Mouse (Mus musculus) left cerebral cortex, postnatal 10 days (tissue): ENCODE data around the gene Nfkb1. TPM values are rescaled to one million over a fixed set of nuclear protein-coding genes. Genes with fewer than 3 reads are reported as not detected.

Experiments used
- DNase-seq, 2 experiments: peaks; one replicate each; pipeline ENCODE4 v3.0.0; 2021 to 2022; ENCODE audit warnings: low spot score in 2 of 2, mixed read lengths in 1 of 2; ENCODE audit errors: extremely low spot score in 1 of 2
- intact Hi-C: fragments of 180-260 bp; cut with DNase I; formaldehyde crosslinking; loops from one replicate; pipeline ENCODE4 v1.15.1; 2025
- total RNA-seq, 2 experiments: library from RNA; stranded (reverse); gene quantifications; 2 replicates each; pipeline ENCODE4 v1.2.3; 2021

Gene Nfkb1
- total RNA-seq, 2 experiments from 2014 or later, result 16.9 to 18.3 TPM

GRCm38 (mm10) chr3:135578588-135579140, 112.7 kb downstream of the Nfkb1 start:
- intact Hi-C loops, result no loop called here
- no peak for DNase-seq

GRCm38 (mm10) chr3:135575126-135575525, 116.2 kb downstream of the Nfkb1 start:
- intact Hi-C loops, result no loop called here
- no peak for DNase-seq

- intact Hi-C loops, result no loop called here
- no peak for DNase-seq
Measured at GRCm38 (mm10) chr3:135573051-135573450, 118.3 kb downstream of the Nfkb1 start.

GRCm38 (mm10) chr3:135571540-135571939, 119.8 kb downstream of the Nfkb1 start:
- intact Hi-C loops, result no loop called here
- DNase-seq, result no peak

GRCm38 (mm10) chr3:135568633-135569032, 122.7 kb downstream of the Nfkb1 start:
- DNase-seq, result no peak
- intact Hi-C loops, result no loop called here

GRCm38 (mm10) chr3:135567888-135568287, 123.5 kb downstream of the Nfkb1 start:
- DNase-seq, result no peak
- intact Hi-C loops, result no loop called here

- no peak for DNase-seq
- intact Hi-C loops, result no loop called here
Measured at GRCm38 (mm10) chr3:135565306-135565705, 126.0 kb downstream of the Nfkb1 start.

- DNase-seq, result no peak
- intact Hi-C loops, result no loop called here
Measured at GRCm38 (mm10) chr3:135564706-135565105, 126.6 kb downstream of the Nfkb1 start.

GRCm38 (mm10) chr3:135563163-135563689, 128.1 kb downstream of the Nfkb1 start:
- intact Hi-C loops, result no loop called here
- DNase-seq, result no peak

GRCm38 (mm10) chr3:135562036-135562435, 129.3 kb downstream of the Nfkb1 start:
- no peak for DNase-seq
- intact Hi-C loops, result no loop called here

GRCm38 (mm10) chr3:135556851-135557662, 134.3 kb downstream of the Nfkb1 start:
- intact Hi-C loops, result no loop called here
- DNase-seq, result no peak

GRCm38 (mm10) chr3:135556052-135556587, 135.2 kb downstream of the Nfkb1 start:
- no peak for DNase-seq
- intact Hi-C loops, result no loop called here

GRCm38 (mm10) chr3:135555192-135555591, 136.2 kb downstream of the Nfkb1 start:
- intact Hi-C loops, result no loop called here

GRCm38 (mm10) chr3:135552874-135553273, 138.5 kb downstream of the Nfkb1 start:
- intact Hi-C loops, result no loop called here

More at GRCm38 (mm10) chr3:135555192-135555591, 136.2 kb downstream of the Nfkb1 start:
- no peak for DNase-seq

GRCm38 (mm10) chr3:135547298-135547697, 144.0 kb downstream of the Nfkb1 start:
- no peak for DNase-seq
- intact Hi-C loops, result no loop called here

More at GRCm38 (mm10) chr3:135552874-135553273, 138.5 kb downstream of the Nfkb1 start:
- DNase-seq, result no peak

GRCm38 (mm10) chr3:135546212-135546923, 145.0 kb downstream of the Nfkb1 start:
- DNase-seq, result peak in 1 of 2 experiments; percentile 36
- intact Hi-C loops, result no loop called here
